Mouse (Mus musculus): ENCODE results near the gene Tagap.
"Not testable (repeated sequence)": the region's sequence is repeated elsewhere in the genome, so short reads cannot be mapped to it uniquely, and the experiment has no call there.

Gene Tagap

DNA sequence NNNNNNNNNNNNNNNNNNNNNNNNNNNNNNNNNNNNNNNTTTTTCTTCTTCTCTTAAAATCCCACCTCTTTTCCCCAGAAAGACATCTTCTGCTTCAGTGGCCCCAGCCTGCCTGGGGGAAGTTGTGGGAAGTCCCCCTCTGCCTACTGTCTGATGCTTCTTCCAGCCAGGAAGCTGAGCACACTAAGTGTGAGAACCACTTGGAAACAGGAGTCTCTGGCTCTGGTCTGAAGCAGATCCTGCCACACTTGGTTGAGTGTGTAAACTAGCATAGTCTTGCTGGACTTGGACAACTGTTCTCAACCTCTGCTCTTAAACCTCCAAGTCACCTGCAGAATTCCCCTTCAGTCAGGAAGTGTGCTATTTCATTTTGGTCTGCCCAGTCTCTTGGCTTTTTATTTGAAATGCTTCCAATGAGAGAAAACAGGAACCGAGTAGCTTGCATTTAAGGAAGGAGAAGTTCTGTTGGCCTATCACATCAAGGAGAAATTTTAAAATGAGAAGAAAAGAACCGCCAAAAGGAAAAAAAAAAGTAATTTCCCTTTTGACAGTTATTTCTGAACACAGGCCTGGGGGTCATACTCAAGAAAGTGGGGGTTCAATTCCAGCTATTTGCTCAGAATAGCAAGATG lies 11.1 kb upstream of the Tagap start:
- DNase-seq (ENCODE audit: extremely low read depth, low read depth, low spot score), result no peak

GRCm38 (mm10) chr17:7915791-7916190 lies 10.0 kb upstream of the Tagap start:
- no peak for DNase-seq (ENCODE audit: extremely low read depth, low read depth, low spot score)

DNA sequence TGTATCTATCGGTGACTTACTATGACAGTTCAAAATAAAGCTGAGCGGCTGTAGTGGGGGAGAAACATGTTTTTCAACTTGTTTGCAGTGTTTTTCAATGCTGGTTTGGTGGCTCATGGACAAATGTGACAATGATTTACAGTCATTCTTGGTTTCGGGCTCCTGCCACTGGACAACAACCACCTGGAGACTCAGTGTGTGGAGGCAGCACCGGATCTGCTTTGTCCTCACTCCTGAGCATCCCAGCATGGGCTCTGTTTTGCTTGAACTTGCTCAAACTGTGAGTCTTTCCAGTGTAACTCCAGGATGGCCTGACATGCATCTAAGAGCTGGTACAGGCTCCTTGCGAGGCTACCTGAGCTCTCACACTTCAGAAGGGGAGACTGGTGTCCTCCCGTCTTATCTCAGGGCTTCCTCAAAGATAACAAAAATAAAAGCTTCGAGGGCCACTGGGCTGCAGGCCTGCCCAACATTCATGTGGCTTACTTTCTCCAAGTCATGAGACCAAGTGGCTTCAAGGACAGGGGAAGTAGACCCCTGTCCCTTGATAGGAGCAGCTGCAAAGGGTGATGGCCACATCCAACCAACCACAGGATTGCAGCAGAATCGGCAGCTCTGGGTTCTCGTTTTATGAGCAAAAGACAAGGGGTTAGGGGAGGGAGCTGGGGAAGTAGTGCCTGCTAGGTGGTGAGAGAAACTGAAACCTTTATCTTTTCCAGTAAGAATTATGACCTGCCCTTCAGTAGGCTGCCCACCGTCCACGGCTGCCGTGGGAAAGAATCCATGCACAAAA lies 8.8 kb upstream of the Tagap start:
- DNase-seq (ENCODE audit: extremely low read depth, low read depth, low spot score), result no peak

DNA sequence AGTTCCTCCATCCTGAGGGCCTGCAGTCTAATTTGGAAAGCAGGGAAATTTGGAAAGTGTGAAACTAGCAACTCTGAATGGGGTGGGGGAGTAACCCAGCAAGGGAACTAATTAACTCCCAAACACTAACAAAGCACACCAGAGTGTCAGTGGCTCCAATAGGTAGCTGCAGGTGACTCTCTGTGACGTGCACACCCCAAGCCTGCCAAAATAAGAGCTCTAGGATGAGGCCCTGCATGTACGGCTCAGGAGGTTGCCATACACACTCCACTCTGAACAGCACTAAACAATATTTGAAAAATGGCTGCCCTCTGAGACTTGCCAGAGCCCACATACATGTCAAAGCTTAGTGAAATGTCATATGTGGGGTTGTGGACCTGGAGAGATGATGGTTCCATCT lies 7.4 kb upstream of the Tagap start:
- DNase-seq (ENCODE audit: extremely low read depth, low read depth, low spot score), result no peak

GRCm38 (mm10) chr17:7919209-7919608 lies 6.6 kb upstream of the Tagap start:
- DNase-seq (ENCODE audit: extremely low read depth, low read depth, low spot score), result no peak

DNA sequence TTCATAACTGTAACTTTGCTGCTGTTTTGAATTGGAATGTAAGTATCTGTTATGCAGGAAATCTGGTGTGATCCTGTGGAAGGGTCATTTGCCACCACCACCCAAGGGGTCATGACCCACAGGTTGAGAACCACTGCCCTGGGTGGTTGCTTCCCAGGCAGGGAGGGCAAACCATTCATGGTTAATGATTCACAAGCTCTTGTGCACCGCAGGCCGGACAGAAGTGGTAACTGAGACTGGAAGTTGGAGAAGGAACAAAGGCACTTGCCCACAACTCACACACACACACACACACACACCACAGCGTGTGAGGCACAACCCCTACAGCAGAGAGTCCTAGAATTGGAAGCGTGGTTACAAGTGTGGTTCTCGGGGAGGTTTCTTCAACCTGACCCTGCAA lies 3.2 kb upstream of the Tagap start:
- no peak for DNase-seq (ENCODE audit: extremely low read depth, low read depth, low spot score)

DNA sequence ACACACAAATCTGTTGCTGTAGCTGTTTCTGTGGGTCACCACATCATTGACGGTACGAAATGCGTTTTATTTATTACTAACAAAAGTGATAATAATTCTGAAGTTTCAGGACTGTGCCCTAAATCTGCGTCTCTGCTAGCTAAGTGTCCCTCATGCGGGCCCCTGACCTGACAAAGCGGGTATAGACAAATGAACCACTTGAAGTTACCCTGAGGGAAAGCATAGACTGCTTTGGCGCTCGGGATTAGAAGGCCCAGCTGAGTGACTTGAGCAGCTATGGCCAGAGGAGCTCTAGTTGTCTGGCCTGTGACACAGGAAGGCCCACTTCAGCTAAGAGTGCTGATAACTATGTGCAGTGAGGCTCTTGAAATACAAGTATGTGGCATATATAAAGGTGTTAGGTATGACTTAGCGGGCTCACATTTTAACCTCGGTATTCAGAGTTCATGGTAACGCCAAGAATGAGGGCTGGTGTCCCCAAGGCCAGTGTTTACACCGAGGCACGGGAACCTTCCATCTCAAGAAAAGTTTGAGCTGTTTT lies 1.5 kb upstream of the Tagap start:
- DNase-seq (ENCODE audit: extremely low read depth, low read depth, low spot score), result no peak

DNA sequence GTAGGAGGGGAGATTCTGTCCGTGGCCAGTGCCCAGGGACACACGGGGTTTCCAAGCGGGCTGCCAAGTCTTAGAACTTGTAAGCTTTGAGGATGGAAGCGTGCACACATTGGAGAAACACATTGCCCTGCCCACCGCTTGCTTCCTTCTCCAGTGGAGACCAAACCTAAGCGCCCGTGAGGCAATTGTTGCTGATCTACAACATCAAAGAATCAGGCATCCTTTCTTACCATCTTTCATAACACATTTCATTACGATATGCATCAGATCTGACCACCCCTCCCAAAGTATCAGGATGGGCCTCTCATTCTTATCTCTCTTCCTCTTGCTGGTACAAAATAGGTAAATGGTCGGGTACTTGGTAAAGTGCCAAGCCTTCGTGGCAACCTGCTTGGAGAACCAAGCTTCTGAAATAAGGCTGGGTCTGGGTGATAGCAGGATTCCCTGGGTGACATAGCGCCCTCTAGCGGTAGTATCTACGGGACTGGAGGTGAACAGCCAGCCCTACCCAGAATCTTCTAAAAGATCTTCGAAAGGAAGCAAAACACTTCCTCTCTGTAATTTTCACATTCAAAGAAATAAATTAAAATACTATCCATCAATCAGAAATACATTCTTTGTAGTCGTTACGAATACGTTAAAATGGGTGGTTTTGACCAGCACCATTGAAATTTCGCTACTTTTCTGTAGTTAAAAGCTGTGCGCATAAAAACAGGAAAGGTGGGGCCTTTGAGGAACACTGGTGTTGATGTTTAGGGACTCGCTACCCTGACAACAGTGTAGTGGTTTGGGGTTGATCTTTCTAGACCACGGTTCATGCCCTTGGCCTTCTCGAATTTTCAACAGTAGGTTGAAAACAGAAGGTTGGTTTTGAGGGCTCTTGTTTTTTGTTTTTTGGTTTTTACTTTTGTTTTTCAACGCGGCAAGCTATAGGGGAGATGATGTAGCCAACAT lies 2.1 kb downstream of the Tagap start:
- DNase-seq (ENCODE audit: extremely low read depth, low read depth, low spot score), result no peak

DNA sequence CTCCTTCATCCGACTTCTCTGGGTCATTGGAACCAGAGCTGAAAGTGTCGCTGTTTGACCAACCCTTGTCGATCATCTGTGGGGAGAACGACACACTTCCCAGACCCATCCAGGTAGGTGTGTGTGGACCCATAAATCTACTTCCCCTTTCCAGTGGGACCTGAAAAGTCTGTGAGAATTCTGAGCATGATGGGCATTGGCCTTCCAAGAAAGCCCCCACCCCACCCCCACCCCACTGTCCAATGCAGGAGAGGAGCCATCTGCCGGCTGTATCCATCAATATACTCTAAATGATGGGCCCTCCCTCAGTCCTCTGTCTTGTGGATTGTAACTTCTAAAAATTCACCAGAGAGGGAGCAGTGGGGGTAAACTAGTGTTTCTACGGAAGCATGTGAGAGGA lies 2.9 kb downstream of the Tagap start:
- no peak for DNase-seq (ENCODE audit: extremely low read depth, low read depth, low spot score)

GRCm38 (mm10) chr17:7929279-7929678 lies 3.5 kb downstream of the Tagap start:
- no peak for DNase-seq (ENCODE audit: extremely low read depth, low read depth, low spot score)

GRCm38 (mm10) chr17:7931096-7931990 lies 5.5 kb downstream of the Tagap start:
- DNase-seq (ENCODE audit: extremely low read depth, low read depth, low spot score), result no peak

- not testable (repeated sequence) for DNase-seq (ENCODE audit: extremely low read depth, low read depth, low spot score)
Observed at GRCm38 (mm10) chr17:7932121-7932520, 6.3 kb downstream of the Tagap start.

DNA sequence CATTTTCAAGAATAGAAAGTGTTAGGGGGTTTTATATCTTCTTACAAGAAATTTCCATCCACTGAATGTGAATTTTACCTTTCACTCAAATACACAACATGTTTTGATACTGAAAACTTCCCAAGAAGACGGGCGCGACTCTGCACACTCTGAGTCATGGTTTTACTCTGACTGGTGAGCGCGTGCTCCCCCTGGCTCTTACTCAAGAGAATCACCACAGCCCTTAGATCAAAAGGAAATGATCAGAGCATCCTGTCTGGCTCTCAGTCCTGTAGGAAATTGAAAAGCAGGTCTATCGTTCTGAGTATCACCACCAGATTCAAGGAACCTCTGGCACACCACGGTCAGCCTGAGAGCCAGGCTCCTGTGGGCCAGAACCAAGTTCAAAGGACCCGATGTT lies 13.8 kb downstream of the Tagap start:
- DNase-seq (ENCODE audit: extremely low read depth, low read depth, low spot score), result no peak

GRCm38 (mm10) chr17:7945117-7946052 lies 19.6 kb downstream of the Tagap start, which contains the start of gene Rsph3a:
TSS of gene Rsph3a (plus strand) at chr17:7945614.
- peak; percentile 34 for DNase-seq (ENCODE audit: extremely low read depth, low read depth, low spot score)

GRCm38 (mm10) chr17:7946053-7946627 lies 20.3 kb downstream of the Tagap start:
- not testable (repeated sequence) for DNase-seq (ENCODE audit: extremely low read depth, low read depth, low spot score)

DNA sequence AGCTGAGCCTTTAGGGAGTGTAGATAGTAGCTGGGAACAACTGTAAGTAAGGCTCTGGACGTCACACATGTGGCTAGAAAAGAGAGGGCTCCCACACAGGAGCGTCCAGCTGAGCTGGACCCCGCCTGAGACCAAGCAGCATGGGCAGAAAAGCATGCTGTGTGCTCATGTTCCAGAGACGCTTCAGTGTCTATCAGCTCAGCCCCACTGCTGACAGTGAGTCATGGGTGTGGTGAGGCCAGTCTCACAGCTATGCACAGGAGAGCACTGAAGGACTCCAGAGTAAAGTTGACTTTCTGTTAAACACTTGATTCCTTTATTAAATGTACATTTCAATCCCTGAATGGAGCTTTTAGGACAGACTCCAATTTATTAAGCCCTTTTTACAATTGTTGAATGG lies 25.5 kb downstream of the Tagap start:
- not testable (repeated sequence) for DNase-seq (ENCODE audit: extremely low read depth, low read depth, low spot score)

DNA sequence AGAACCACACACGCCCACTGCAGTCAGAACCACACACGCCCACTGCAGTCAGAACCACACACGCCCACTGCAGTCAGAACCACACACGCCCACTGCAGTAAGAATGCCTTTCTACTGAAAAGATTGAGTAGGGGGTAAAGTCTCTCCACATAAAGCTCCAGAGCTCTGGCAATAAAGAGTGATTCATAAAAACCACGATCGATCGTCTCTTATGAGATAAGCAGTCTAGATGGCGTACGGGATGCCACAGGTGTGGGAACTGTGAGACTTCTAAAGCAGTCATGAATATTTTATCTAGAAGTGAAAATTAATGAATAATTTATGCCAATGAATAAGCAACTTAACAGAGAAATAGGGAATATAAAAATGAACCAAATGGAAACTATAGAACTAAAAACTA lies 31.4 kb downstream of the Tagap start:
- DNase-seq (ENCODE audit: extremely low read depth, low read depth, low spot score), result not testable (repeated sequence)

GRCm38 (mm10) chr17:7963333-7963732 lies 37.5 kb downstream of the Tagap start:
- DNase-seq (ENCODE audit: extremely low read depth, low read depth, low spot score), result not testable (repeated sequence)

DNA sequence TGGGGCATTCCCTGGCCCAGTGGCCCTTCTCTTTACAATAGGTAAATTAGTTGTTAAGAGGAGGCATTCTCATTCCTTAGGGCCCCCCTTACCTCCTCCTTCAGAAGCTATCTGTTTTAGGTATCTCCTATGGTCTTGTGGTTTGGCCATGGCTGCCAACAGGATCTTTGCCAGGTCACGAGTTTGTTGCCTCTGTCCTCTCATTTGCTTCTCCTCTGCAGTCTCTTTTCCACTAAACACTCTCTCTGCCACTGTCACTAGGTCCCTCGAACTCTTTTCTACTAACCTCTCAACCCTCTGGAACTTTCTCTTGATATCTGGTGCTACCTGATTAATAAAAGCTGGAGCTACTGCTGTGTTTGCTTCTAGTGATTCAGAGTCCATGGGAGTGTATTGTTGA lies 38.6 kb downstream of the Tagap start:
- not testable (repeated sequence) for DNase-seq (ENCODE audit: extremely low read depth, low read depth, low spot score)

Measured in fat pad, adult 2 months (tissue).